In genomic region chr15:98483907-98484886, GRCm38 (mm10) we compare ENCODE assay signal across 10 mouse cellular contexts. TPM values are rescaled to one million over a fixed set of nuclear protein-coding genes. Genes with fewer than 3 reads are reported as not detected.
DNase-seq lines count a peak whose midpoint lies in the region; ATAC-seq and TF ChIP-seq lines count a peak whose summit lies in the region.
"Had no signal": no experiment of that assay in that cellular context is flagged by ENCODE, and none has a peak within 500 bp of the region (broad histone marks: within the 10 kb centered on the region; RNA-seq: fewer than 3 reads in every experiment).

No protein-coding gene starts in this region.

- no peak overlapping the region for H3K4me2 ChIP-seq in embryonic facial prominence, embryonic 14.5 days (ENCODE audit: low read depth, low read length)

- intact Hi-C loops in heart, postnatal 25 days (cut with DNase I), result no loop called here

- H3K4me1 ChIP-seq in embryonic facial prominence, embryonic 14.5 days (ENCODE audit: control insufficient read depth, insufficient read depth, low read length), result no peaks in the 10 kb centered on the region
- 0 out of 2 replicates have a peak, but pooled peaks cover 6% of the 10 kb centered on the region for H3K4me1 ChIP-seq in embryonic facial prominence, embryonic 10.5 days
- H3K4me1 ChIP-seq in thymus, adult 2 months (replicated peaks; ENCODE audit: control insufficient read depth, insufficient read depth, low read length), result peaks cover 17% of the 10 kb centered on the region

- no peak overlapping the region for H3K4me3 ChIP-seq in embryonic facial prominence, embryonic 14.5 days (ENCODE audit: low read depth, low read length)
- H3K4me3 ChIP-seq in embryonic facial prominence, embryonic 10.5 days, result no peak overlapping the region
- no peak overlapping the region for H3K4me3 ChIP-seq in thymus, adult 2 months (ENCODE audit: control insufficient read depth, insufficient read depth, low read length)

- no peaks in the 10 kb centered on the region for H3K9me3 ChIP-seq in embryonic facial prominence, embryonic 14.5 days (ENCODE audit: control insufficient read depth, low read length)
- H3K9me3 ChIP-seq in embryonic facial prominence, embryonic 10.5 days, result 0 out of 2 replicates have a peak, but pooled peaks cover 4% of the 10 kb centered on the region

- H3K27ac ChIP-seq in embryonic facial prominence, embryonic 14.5 days (replicated peaks; ENCODE audit: low read depth, low read length), result no peak overlapping the region
- H3K27ac ChIP-seq in embryonic facial prominence, embryonic 10.5 days (replicated peaks), result no peak overlapping the region
- H3K27ac ChIP-seq in thymus, adult 2 months (ENCODE audit: control insufficient read depth, insufficient read depth, low read length), result no peak overlapping the region

- ATAC-seq in embryonic facial prominence, embryonic 14.5 days (ENCODE audit: low read depth), result no peak
- no peak for ATAC-seq in inflammation-experienced regulatory T-cells, adult 6 months

- TF ChIP-seq POLR2A in thymus, adult 2 months (IDR thresholded peaks at IDR 0.05; ENCODE audit: control insufficient read depth, extremely low read depth, insufficient read depth, low read length, poor library complexity), result no peak

- WGBS in embryonic facial prominence, embryonic 14.5 days, result 55% methylated on average over 18 of the region's 18 CpGs
- WGBS in embryonic facial prominence, embryonic 10.5 days, result 75% methylated on average over 18 of the region's 18 CpGs
- 29% methylated on average over 18 of the region's 18 CpGs for WGBS in thymus, adult 2 months

- H3K9ac ChIP-seq in embryonic facial prominence, embryonic 14.5 days (ENCODE audit: low read depth, low read length), result no peak overlapping the region

- TF ChIP-seq CTCF in thymus, adult 2 months (IDR thresholded peaks at IDR 0.05; ENCODE audit: borderline replicate concordance, control insufficient read depth, extremely low read depth, insufficient read depth, low read length, poor library complexity), result no peak

- H3K27me3 ChIP-seq in embryonic facial prominence, embryonic 14.5 days (replicated peaks; ENCODE audit: control insufficient read depth, insufficient read depth, low read length), result no peaks in the 10 kb centered on the region
- H3K27me3 ChIP-seq in embryonic facial prominence, embryonic 10.5 days (replicated peaks; ENCODE audit: low read depth, poor library complexity, severe bottlenecking), result no peaks in the 10 kb centered on the region
- no peaks in the 10 kb centered on the region for H3K27me3 ChIP-seq in thymus, adult 2 months (ENCODE audit: control insufficient read depth, insufficient read depth, low read length)

- no peaks in the 10 kb centered on the region for H3K36me3 ChIP-seq in embryonic facial prominence, embryonic 14.5 days (ENCODE audit: control insufficient read depth, insufficient read depth, low read length)
- H3K36me3 ChIP-seq in embryonic facial prominence, embryonic 10.5 days (replicated peaks), result no peaks in the 10 kb centered on the region
- no peaks in the 10 kb centered on the region for H3K36me3 ChIP-seq in thymus, adult 2 months (ENCODE audit: control insufficient read depth, insufficient read depth, low read length)

- peak; percentile 20 for DNase-seq in embryonic facial prominence, embryonic 14.5 days (ENCODE audit: low spot score)
- DNase-seq in embryonic facial prominence, embryonic 10.5 days (ENCODE audit: low spot score), result no peak
- DNase-seq in A20 (ENCODE audit: low read depth, low spot score), result peak; percentile 74
- peak; percentile 37 for DNase-seq in heart, postnatal 25 days (ENCODE audit: low spot score)
- peak; percentile 71 for DNase-seq in lung, postnatal 10 days
- DNase-seq in thymus, adult 2 months, result no peak
- DNase-seq in retina, embryonic 14.5 days (ENCODE audit: low spot score), result no peak

RNA-seq across cellular contexts. Expression of gene Lalba, which starts 1.7 kb away (rescaled TPM):
- not detected in 2 replicates for polyA plus RNA-seq in embryonic facial prominence, embryonic 14.5 days (2014; fragmentation: Nextera tagmentation; extraction: Ambion mirVana)
- 0.20 and 0.26 TPM in 2 replicates for polyA plus RNA-seq in embryonic facial prominence, embryonic 10.5 days (2016; fragmentation: Nextera tagmentation; extraction: Ambion mirVana)
- total RNA-seq in heart, postnatal 25 days (2021), result not detected
- not detected for polyA plus RNA-seq in inflammation-experienced regulatory T-cells, adult 6 months (2017; shearing (Covaris generic))
- 0.48 TPM in 1 of 2 replicates, not detected in the other for polyA plus RNA-seq in thymus, adult 2 months (2012; rRNA removed)
- total RNA-seq: gastrocnemius, postnatal 4 days had no signal
- polyA plus RNA-seq: testis, adult 2 months had no signal

RNA-seq across cellular contexts. Expression of gene Olfr279, which starts 8.0 kb away (rescaled TPM):
- not detected in 2 replicates for polyA plus RNA-seq in embryonic facial prominence, embryonic 14.5 days (2014; fragmentation: Nextera tagmentation; extraction: Ambion mirVana)
- not detected in 2 replicates for polyA plus RNA-seq in embryonic facial prominence, embryonic 10.5 days (2016; fragmentation: Nextera tagmentation; extraction: Ambion mirVana)
- total RNA-seq in heart, postnatal 25 days (2021), result not detected
- polyA plus RNA-seq in inflammation-experienced regulatory T-cells, adult 6 months (2017; shearing (Covaris generic)), result under 1 TPM in 2 of 3 experiments, not detected in 1; 0.06 to 0.07 TPM
- not detected in 2 replicates for polyA plus RNA-seq in thymus, adult 2 months (2012; rRNA removed)
- total RNA-seq: gastrocnemius, postnatal 4 days had no signal

RNA-seq across cellular contexts. Expression of gene OR5BS1P, which starts 14.5 kb away (rescaled TPM):
- polyA plus RNA-seq in embryonic facial prominence, embryonic 14.5 days (2014; fragmentation: Nextera tagmentation; extraction: Ambion mirVana), result not detected in 2 replicates
- not detected in 2 replicates for polyA plus RNA-seq in embryonic facial prominence, embryonic 10.5 days (2016; fragmentation: Nextera tagmentation; extraction: Ambion mirVana)
- not detected for total RNA-seq in heart, postnatal 25 days (2021)
- polyA plus RNA-seq in inflammation-experienced regulatory T-cells, adult 6 months (2017; shearing (Covaris generic)), result not detected
- polyA plus RNA-seq in thymus, adult 2 months (2012; rRNA removed), result not detected in 2 replicates
- total RNA-seq: gastrocnemius, postnatal 4 days had no signal
- polyA plus RNA-seq: testis, adult 2 months had no signal

RNA-seq across cellular contexts. Expression of gene Olfr281, which starts 31.8 kb away (rescaled TPM):
- polyA plus RNA-seq in embryonic facial prominence, embryonic 14.5 days (2014; fragmentation: Nextera tagmentation; extraction: Ambion mirVana), result 0.22 and 0.50 TPM in 2 replicates
- not detected in 2 replicates for polyA plus RNA-seq in embryonic facial prominence, embryonic 10.5 days (2016; fragmentation: Nextera tagmentation; extraction: Ambion mirVana)
- total RNA-seq in heart, postnatal 25 days (2021), result not detected
- polyA plus RNA-seq in inflammation-experienced regulatory T-cells, adult 6 months (2017; shearing (Covaris generic)), result not detected
- polyA plus RNA-seq in thymus, adult 2 months (2012; rRNA removed), result not detected in 2 replicates
- total RNA-seq: gastrocnemius, postnatal 4 days had no signal
- polyA plus RNA-seq: testis, adult 2 months had no signal

RNA-seq across cellular contexts. Expression of gene Kansl2, which starts 49.9 kb away (rescaled TPM):
- 94.3 and 97.7 TPM in 2 replicates for polyA plus RNA-seq in embryonic facial prominence, embryonic 14.5 days (2014; fragmentation: Nextera tagmentation; extraction: Ambion mirVana)
- polyA plus RNA-seq in embryonic facial prominence, embryonic 10.5 days (2016; fragmentation: Nextera tagmentation; extraction: Ambion mirVana), result 151 and 152 TPM in 2 replicates
- total RNA-seq in heart, postnatal 25 days (2021), result 10 to 100 TPM; 74.0 to 75.6 TPM
- polyA plus RNA-seq in inflammation-experienced regulatory T-cells, adult 6 months (2017; shearing (Covaris generic)), result 10 to 100 TPM; 29.4 to 33.1 (median 32.4) TPM
- 71.6 and 78.4 TPM in 2 replicates for polyA plus RNA-seq in thymus, adult 2 months (2012; rRNA removed)

Comparison
In these comparisons a context has a peak if more than half of its experiments do, and no peak if none do; other contexts are left out.
1. DNase-seq: peak in embryonic facial prominence, embryonic 14.5 days (single experiment), A20 (single experiment), heart, postnatal 25 days (single experiment) and lung, postnatal 10 days (single experiment); none in embryonic facial prominence, embryonic 10.5 days (single experiment), thymus, adult 2 months (single experiment) and retina, embryonic 14.5 days (single experiment).